Mouse (Mus musculus): ENCODE measurements around the gene Foxl1. TPM values are rescaled to one million over a fixed set of nuclear protein-coding genes. Genes with fewer than 3 reads are reported as not detected.

The Foxl1 gene
- polyA plus RNA-seq, 1 experiment from 2014 or later = 2.0 TPM

DNA sequence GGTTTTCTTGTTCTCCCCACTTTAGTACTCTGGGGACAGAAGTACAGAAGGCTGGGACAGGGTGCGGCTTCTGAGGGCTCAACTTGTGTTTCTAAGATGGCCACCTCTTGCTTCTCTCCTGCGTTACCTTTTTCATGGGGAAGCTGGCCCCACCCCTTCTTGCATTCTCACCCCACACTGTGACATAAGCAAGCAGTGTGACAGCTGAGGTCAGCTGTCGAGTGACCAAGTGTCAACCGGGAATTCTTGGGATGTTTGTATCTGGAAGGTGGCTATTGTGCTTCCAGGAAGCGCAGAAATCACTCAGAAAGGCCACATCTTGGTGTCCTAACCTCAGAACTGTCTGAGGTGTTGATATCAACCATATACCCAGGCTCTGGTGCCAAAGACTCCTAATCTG lies 40.3 kb downstream of the Foxl1 start:
- H3K9me3 ChIP-seq = no peaks in the 10 kb centered on the region
- peaks cover 8% of the 10 kb centered on the region; the same call in 1 of the 2 replicates for H3K27me3 ChIP-seq (ENCODE audit: insufficient read depth, poor library complexity, severe bottlenecking)
- H3K4me3 ChIP-seq = no peak overlapping the region
- DNase-seq (ENCODE audit: low spot score) = no peak
- H3K36me3 ChIP-seq = no peaks in the 10 kb centered on the region
- WGBS = 39% methylated on average over 5 of the region's 5 CpGs
- H3K4me1 ChIP-seq = peaks cover 75% of the 10 kb centered on the region
- H3K27ac ChIP-seq = no peak overlapping the region; the same call in 1 of the 2 replicates

DNA sequence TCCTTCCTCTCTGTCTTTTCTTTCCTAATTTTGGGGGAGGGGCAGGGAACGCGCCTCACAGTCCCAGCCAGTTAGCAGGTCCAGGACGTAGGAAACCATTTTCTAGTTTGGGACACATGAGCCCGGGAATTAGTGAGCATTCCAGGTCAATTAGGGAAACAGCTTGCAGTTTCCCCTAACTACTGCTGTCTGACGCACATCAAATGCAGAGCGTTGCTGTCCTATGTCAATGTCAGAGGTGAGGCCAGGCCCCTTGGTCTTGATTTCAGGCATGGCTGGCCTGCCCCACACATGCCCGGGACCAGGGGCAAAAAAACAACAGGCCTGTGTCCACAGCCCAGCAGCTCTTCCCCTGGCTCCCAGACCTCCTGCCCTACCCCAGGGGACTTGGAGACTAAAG lies 42.4 kb downstream of the Foxl1 start:
- peaks cover 61% of the 10 kb centered on the region for H3K4me1 ChIP-seq
- H3K36me3 ChIP-seq = no peaks in the 10 kb centered on the region
- 17% methylated on average over 7 of the region's 7 CpGs for WGBS
- no peaks in the 10 kb centered on the region for H3K9me3 ChIP-seq
- H3K27me3 ChIP-seq (ENCODE audit: insufficient read depth, poor library complexity, severe bottlenecking) = no peaks in the 10 kb centered on the region
- DNase-seq (ENCODE audit: low spot score) = no peak
- H3K27ac ChIP-seq = peak overlapping the region; percentile 86
- H3K4me3 ChIP-seq = no peak overlapping the region

DNA sequence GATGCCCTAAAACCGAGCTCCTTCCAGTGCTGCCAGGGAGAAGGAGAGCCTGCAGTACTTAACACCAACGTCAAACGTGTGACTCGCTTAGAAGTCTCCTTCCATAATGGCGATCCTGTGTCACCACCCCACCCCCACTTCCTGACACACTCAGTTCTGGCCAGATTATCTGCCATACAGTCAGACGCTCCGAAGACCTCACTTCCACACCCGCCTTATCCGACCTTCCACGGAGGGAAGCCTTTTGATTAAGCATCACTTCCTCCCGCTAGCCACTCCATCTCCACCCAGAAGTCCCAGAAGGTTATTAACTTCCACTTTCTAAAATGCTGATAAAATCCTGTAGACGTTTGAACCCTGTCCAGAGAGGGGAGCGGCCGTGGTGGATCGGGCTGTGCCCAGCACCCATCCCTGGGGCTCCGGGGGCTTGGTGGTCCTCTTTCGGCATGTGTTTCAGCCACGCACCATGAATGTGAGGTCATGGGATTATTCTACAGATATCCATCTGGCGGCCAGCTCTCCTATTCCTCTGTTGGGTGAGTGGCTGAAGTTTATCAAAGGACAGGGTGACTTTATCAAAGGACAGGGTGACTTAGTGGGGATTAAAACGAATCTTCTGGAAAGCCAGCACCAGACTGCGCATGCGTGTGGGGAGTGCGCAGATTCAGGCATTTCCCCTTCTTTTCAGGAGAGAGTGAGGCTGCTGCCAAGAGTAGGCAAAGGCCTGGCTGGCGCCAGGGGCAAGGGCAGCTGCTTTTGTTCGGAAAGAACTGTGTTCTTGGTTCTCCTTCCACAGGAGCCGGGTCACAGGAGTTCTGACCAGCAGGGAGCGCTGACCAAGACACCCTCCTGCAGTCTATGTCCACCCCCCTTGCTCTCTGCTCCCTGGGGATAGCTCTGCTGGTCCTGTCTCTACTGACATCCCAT lies 43.1 kb downstream of the Foxl1 start:
- H3K36me3 ChIP-seq = no peaks in the 10 kb centered on the region
- 28% methylated on average over 27 of the region's 27 CpGs for WGBS
- H3K9me3 ChIP-seq = no peaks in the 10 kb centered on the region
- DNase-seq (ENCODE audit: low spot score) = peak; percentile 81
- H3K4me1 ChIP-seq = peaks cover 69% of the 10 kb centered on the region
- H3K27me3 ChIP-seq (ENCODE audit: insufficient read depth, poor library complexity, severe bottlenecking) = no peaks in the 10 kb centered on the region
- H3K27ac ChIP-seq = peak overlapping the region; percentile 86
- H3K4me3 ChIP-seq = no peak overlapping the region

DNA sequence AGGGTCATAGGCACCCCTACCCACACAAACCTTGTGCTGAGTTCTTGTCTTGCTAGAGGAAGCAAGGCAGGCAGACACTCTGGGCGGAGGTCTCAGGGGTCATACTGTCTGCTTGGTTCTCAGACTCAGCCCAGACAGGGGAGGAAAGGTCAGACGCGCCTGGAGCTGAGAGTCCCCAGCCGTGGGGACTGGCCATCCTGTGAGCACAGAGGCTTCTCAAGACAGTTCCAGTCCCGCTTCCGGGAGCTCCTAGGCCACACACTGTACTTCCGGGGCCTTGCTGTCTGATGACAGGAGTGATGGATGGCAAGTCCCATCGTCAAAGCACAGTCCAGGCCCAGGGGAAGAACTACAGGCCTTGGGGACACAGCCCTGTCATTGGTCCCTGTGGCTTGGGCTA lies 44.8 kb downstream of the Foxl1 start:
- 52% methylated on average over 8 of the region's 8 CpGs for WGBS
- Histone ChIP-seq H3K4me1 (peaks cover 70% of the 10 kb centered on the region), H3K27ac (peak overlapping the region; percentile 24; the same call in 1 of the 2 replicates)

DNA sequence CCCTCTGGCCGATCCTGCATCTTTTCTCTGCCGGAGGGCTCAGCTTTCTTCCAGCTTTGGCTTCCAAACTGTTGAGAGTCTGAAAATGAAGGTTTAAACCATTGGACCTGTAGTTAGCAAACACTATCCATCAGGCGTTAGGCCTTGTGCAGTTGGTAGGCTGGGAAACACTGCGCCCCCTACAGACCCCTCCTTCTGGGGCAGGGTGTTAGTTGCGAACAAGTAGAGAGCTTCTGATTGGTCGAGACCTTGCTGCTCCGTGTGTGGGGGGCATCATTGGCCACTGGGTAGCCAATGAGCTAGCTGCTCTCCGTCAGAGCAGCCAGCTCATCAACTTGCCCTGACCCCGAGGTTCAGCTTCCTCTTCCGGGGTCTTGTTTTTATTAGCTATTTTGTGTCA lies 46.4 kb downstream of the Foxl1 start:
- H3K27me3 ChIP-seq (ENCODE audit: insufficient read depth, poor library complexity, severe bottlenecking) = peaks cover 5% of the 10 kb centered on the region; the same call in 1 of the 2 replicates
- WGBS = 61% methylated on average over 10 of the region's 10 CpGs
- no peaks in the 10 kb centered on the region for H3K9me3 ChIP-seq
- no peak for DNase-seq (ENCODE audit: low spot score)
- no peak overlapping the region for H3K27ac ChIP-seq
- H3K4me1 ChIP-seq = peaks cover 54% of the 10 kb centered on the region
- H3K36me3 ChIP-seq = no peaks in the 10 kb centered on the region
- no peak overlapping the region for H3K4me3 ChIP-seq

More for the DNA sequence above, 44.8 kb downstream of the Foxl1 start:
- no peaks in the 10 kb centered on the region for H3K9me3 ChIP-seq
- no peak for DNase-seq (ENCODE audit: low spot score)
- no peaks in the 10 kb centered on the region; the same call in 1 of the 2 replicates for H3K27me3 ChIP-seq (ENCODE audit: insufficient read depth, poor library complexity, severe bottlenecking)
- H3K36me3 ChIP-seq = no peaks in the 10 kb centered on the region
- no peak overlapping the region for H3K4me3 ChIP-seq

DNA sequence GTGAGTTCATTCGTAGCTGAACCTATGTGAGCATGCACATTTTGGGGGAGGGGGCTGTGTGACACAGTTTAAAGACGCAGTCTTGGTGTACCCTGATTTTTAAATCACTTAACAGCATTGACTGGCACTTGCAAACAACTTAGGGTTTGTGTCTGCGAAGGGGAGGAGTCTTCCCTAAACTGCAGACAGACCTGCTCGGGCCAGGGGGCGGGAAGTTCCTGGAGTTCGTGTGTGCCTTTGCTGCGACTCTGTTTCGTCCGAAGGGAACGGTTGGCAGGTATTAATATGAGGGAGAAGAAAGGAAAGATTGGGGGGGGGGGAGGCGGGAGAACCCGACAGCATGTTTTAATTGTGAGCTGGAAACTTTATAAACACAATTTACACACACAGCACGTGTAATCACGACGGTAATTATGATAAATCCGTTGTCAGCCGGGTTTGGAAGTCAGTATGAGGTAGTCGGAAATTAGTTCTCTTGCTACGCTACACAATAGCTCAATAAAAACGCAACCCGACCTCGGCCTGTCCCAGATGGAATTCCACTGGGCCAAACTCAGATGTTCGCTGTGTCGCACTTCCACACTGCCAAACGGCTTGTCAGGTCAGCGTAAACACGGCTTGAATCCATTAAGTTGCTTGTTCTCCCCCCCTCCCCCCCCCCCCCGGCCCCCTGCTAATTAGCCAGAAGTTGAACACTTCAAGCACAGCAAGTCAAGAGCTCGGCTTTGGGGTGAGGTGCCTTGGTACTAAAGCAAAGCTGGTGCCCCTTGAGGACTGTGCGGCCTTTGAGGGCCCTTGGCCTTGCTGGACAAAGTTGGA lies 47.2 kb downstream of the Foxl1 start:
- Histone ChIP-seq H3K27ac (peak overlapping the region; percentile 71), H3K36me3 (no peaks in the 10 kb centered on the region), H3K4me3 (no peak overlapping the region), H3K27me3 (ENCODE audit: insufficient read depth, poor library complexity, severe bottlenecking) (peaks cover 5% of the 10 kb centered on the region; the same call in 1 of the 2 replicates), H3K9me3 (no peaks in the 10 kb centered on the region), H3K4me1 (peaks cover 49% of the 10 kb centered on the region)
- WGBS = 51% methylated on average over 30 of the region's 30 CpGs
- no peak for DNase-seq (ENCODE audit: low spot score)

DNA sequence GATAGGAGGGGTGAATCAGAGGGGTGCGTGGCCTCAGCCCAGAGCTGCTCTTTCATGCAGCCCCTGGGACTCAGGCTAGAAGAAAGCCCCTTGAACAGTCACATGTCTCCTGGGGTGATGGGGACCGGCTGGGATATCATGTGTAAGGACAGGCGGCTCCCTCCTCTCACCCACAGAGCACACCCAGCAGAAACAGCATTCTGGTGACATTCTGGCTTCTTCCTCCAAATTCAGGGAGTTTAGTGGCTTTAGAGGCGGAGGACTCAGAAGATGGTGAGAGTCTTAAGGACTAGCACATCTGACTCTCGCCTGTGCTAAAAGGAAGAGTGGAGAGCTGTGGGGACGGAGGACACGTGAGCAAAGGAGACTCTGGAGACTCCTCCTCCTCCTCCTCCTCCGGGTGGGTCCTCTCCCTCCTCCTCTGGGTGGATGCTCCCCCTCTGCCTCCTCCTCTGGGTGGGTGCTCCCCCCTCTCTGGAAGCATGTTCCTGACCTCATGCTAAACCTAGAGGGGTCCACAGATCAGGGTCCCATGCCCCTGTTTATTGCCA lies 47.9 kb downstream of the Foxl1 start:
- Histone ChIP-seq H3K4me3 (no peak overlapping the region), H3K27me3 (ENCODE audit: insufficient read depth, poor library complexity, severe bottlenecking) (peaks cover 5% of the 10 kb centered on the region; the same call in 1 of the 2 replicates), H3K36me3 (no peaks in the 10 kb centered on the region), H3K9me3 (no peaks in the 10 kb centered on the region), H3K4me1 (peaks cover 43% of the 10 kb centered on the region), H3K27ac (peak overlapping the region; percentile 71)
- no peak for DNase-seq (ENCODE audit: low spot score)
- 64% methylated on average over 8 of the region's 8 CpGs for WGBS

DNA sequence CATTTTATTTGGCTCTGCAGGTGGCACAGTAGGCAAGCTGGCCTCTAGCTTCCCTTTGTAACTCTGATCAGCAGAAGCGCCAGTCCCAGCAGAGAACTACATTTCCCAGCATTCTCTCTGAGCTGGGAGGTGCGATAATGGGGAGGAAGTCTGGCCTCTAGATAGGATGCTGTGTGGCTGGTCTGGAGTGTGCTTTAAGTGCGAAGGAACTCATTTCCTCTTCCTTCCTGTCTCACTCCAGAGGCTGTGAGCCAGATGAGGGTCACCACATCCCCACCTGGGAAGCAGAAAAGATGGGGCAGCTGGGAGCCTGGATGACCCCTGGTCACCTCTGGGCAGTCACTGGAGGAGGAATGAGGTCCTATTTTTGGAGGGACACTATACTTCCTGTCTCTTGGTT lies 48.6 kb downstream of the Foxl1 start:
- Histone ChIP-seq H3K27ac (peak overlapping the region; percentile 71; the same call in 1 of the 2 replicates), H3K27me3 (ENCODE audit: insufficient read depth, poor library complexity, severe bottlenecking) (peaks cover 5% of the 10 kb centered on the region; the same call in 1 of the 2 replicates), H3K4me1 (peaks cover 43% of the 10 kb centered on the region), H3K4me3 (no peak overlapping the region), H3K9me3 (no peaks in the 10 kb centered on the region), H3K36me3 (no peaks in the 10 kb centered on the region)
- DNase-seq (ENCODE audit: low spot score) = no peak
- WGBS = 21% methylated on average over 3 of the region's 3 CpGs

Small RNA genes within 50 kb of the gene (microRNA-seq; reads per million reads assigned to microRNA genes)
- not detected for gene Gm27530

Other genes with a start within 250 kb of the Foxl1 start
- gene Foxf1, start 43.6 kb upstream of the Foxl1 start, polyA plus RNA-seq (2016; fragmentation: Nextera tagmentation; extraction: Ambion mirVana) = 3.1 and 41.3 TPM in 2 replicates
- 57.0 and 58.7 TPM in 2 replicates for gene Mthfsd, start 19.5 kb upstream of the Foxl1 start, polyA plus RNA-seq (2016; fragmentation: Nextera tagmentation; extraction: Ambion mirVana)
- gene Foxc2, start 11.8 kb upstream of the Foxl1 start, polyA plus RNA-seq (2016; fragmentation: Nextera tagmentation; extraction: Ambion mirVana) = 12.4 and 14.8 TPM in 2 replicates